Mouse (Mus musculus): Measurements from ENCODE around the gene Ndufa13.
A peak's percentile ranks its signal among the peaks of the same experiment; 100 is the strongest.

Gene Ndufa13

GRCm38 (mm10) chr8:69877992-69878391, 24.4 kb downstream of the Ndufa13 start:
- DNase-seq: no peak

- DNase-seq: no peak
These were observed 25.0 kb downstream of the Ndufa13 start for GRCm38 (mm10) chr8:69877396-69877795.

- no peak for DNase-seq
These were observed 25.4 kb downstream of the Ndufa13 start for GRCm38 (mm10) chr8:69876967-69877366.

- no peak for DNase-seq
These were observed 26.3 kb downstream of the Ndufa13 start for GRCm38 (mm10) chr8:69876097-69876496.

GRCm38 (mm10) chr8:69874654-69875053, 27.7 kb downstream of the Ndufa13 start:
- no peak for DNase-seq

- peak; percentile 70 for DNase-seq
These were observed 28.2 kb downstream of the Ndufa13 start for GRCm38 (mm10) chr8:69874155-69874554.

GRCm38 (mm10) chr8:69870907-69871306, 31.5 kb downstream of the Ndufa13 start:
- no peak for DNase-seq

GRCm38 (mm10) chr8:69870003-69870765, 32.2 kb downstream of the Ndufa13 start:
- DNase-seq: peak; percentile 51

- no peak for DNase-seq
These were observed 34.5 kb downstream of the Ndufa13 start for GRCm38 (mm10) chr8:69867696-69868326.

- no peak for DNase-seq
These were observed 38.2 kb downstream of the Ndufa13 start for GRCm38 (mm10) chr8:69864180-69864579.

- DNase-seq: no peak
These were observed 38.9 kb downstream of the Ndufa13 start for GRCm38 (mm10) chr8:69863387-69864020.

- DNase-seq: no peak
These were observed 41.1 kb downstream of the Ndufa13 start for GRCm38 (mm10) chr8:69861251-69861650.

GRCm38 (mm10) chr8:69860807-69861206, 41.6 kb downstream of the Ndufa13 start:
- DNase-seq: no peak

GRCm38 (mm10) chr8:69853869-69854268, 48.5 kb downstream of the Ndufa13 start:
- no peak for DNase-seq

- no peak for DNase-seq
These were observed 51.3 kb downstream of the Ndufa13 start for GRCm38 (mm10) chr8:69850926-69851506.

- DNase-seq: no peak
These were observed 52.5 kb downstream of the Ndufa13 start for GRCm38 (mm10) chr8:69849899-69850298.

- no peak for DNase-seq
These were observed 53.4 kb downstream of the Ndufa13 start for GRCm38 (mm10) chr8:69848951-69849350.

GRCm38 (mm10) chr8:69847167-69848065, 54.9 kb downstream of the Ndufa13 start:
- DNase-seq: no peak

All from cerebellum, adult 8-10 months (tissue).